Mouse (Mus musculus): ENCODE measurements at regions not wholly inside any gene's neighbourhood (a gene's known extent, or its start where the extent isn't known, plus 50 kb on each side); places are given as distances from the start of the nearest gene placed in this dataset.

DNA sequence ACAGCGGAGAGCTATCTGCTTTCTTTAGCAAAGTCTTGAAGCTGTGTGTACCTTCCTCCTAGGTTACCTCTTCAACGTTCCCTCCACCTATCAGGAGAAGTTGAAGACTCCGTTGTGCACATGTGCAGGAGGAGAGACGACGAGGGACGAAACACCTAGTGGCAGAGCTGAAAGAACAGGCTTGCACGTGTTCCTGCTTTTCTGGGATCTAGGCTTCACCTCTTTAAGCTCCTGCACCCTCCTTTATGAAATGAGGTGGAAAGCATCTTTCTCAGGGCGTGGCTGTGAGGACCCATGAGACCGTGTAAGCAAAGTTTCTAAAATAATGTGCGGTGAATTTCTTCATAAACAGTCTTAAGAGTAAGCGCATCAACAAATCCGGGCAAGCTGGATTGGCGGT, 71.4 kb upstream of the Eif4g2 start:
- TF ChIP-seq CTCF (conservative IDR thresholded peaks at IDR 0.05; ENCODE audit: low read length), result no peak
- no peak for TF ChIP-seq NANOG (IDR thresholded peaks at IDR 0.05; ENCODE audit: borderline replicate concordance, low read length)
- TF ChIP-seq POU5F1 (IDR thresholded peaks at IDR 0.05; ENCODE audit: borderline replicate concordance, low read length), result no peak

Measured in E14TG2a.4 (cell line).